Mouse (Mus musculus) mature B cell (primary cell): ENCODE measurements around the gene Cyb561a3.

ENCODE experiments used
- in situ Hi-C: fragments of 300-500 bp; cut with MboI; formaldehyde crosslinking; loops from 2 replicates; pipeline ENCODE4 v1.14.3; 2019

Gene Cyb561a3

DNA sequence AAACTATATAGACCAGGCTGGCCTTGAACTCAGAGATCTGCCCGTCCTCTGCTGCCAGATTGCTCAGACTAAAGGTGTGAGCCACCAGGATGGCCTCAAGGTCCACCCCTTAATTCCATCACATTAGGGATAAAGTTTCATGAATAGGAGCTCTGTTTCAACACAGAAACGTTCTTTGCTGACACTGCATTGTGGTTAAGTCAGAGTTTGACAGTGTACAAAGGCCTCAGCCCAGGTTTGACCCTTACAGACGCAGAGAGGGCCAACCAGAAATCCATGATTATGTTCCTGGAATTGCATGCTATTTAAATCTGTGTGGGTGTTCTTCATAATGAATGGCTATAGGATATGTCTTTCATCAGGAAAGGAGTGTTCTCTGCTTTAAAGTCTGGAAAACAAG lies 13.3 kb downstream of the Cyb561a3 start:
- in situ Hi-C loops = no loop called here

DNA sequence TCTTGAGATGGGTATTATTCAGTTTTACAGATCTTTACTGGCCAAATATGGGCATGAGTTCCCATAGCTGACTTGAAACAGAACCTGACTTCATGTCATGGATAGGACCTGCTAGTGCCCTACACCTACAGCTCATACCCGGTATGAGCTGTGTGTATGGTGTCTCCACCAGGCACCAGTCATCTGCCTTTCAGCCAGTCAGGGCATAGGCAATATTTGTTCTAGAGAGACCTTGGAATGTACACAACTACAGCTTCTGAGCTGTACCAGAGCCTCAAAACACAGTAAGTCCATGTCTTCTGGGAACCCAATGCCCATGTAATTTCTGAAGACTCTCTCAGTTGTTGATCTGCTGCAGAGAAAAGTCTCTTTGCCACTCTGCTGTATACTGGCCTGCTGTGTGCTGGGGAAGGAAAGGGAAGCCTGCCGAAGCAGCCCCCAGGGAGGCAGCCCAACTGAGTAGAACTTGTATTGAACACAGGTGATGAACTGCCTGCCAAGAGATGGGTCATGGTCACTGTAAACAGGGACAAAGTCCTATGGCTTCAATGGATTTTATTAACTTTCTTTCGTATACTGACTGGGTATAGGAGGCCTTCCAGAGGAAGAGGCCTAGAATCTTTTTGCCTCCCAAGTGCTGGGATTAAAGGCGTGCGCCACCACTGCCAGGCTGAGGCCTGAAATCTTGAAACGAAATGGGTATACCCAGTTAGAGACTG lies 14.8 kb downstream of the Cyb561a3 start:
- in situ Hi-C loops = no loop called here

DNA sequence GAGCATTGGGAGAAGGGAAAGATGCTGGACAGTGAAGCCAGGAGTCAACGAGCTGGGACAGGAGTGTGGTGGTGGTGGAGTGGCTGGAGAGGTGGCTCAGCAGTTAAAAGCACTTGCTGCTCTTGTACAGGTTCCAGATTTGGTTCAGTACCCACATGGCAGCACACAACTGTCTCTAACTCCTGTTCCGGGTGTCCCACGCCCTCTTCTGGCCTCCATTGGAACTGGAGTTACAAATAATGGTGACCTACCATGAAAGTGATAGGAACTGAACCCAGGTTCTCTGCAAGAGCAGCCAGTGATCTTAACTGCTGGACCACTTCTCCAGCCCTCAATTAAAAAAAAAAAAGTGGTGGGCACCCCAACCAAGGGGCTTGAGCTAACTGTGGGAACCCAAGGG lies 21.2 kb downstream of the Cyb561a3 start:
- in situ Hi-C loops = no loop called here

DNA sequence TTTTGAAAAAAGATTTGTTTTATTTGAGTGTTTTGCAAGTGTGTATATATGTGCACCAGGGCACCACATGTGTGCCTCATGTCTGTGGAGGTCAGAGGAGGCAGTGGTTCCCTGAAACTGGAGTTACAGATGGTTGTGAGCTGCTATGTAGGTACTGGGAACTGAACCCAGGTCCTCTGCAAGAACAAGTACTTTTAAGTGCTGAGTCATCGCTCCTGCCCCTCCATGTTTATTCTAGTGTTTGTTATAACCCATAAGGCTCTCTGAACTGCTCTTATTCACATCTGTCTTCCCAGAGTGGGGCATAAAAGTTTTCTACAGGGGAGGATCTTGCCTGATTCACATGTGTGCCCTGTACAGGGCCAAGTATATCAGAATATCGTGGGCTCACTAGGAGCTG lies 22.7 kb downstream of the Cyb561a3 start:
- in situ Hi-C loops = no loop called here

DNA sequence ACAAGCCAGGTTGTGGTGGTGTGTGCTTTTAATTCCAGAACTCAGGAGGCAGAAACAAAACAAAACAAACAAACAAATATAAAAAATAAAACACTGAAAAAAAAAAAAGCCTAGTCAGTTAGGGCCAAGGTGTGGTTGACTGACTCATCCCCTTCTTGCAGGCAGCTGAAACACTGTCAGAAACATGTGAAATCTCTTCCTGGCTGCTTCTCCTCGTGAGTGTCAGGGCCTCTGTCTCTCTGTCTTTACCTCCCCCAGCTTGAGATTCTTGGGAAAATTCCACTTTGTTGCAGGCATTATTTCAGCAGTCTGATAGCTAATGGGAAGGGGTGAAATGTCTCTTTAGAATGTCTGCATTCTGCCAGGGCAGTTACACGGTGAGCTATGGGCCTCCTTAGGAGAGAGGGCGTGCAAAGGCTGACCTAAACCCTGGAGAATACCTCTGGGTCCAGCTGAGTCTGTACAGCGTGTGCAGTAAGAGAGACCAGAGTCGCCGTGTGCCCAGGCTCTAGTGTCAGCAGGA lies 25.3 kb downstream of the Cyb561a3 start:
- in situ Hi-C loops = no loop called here

DNA sequence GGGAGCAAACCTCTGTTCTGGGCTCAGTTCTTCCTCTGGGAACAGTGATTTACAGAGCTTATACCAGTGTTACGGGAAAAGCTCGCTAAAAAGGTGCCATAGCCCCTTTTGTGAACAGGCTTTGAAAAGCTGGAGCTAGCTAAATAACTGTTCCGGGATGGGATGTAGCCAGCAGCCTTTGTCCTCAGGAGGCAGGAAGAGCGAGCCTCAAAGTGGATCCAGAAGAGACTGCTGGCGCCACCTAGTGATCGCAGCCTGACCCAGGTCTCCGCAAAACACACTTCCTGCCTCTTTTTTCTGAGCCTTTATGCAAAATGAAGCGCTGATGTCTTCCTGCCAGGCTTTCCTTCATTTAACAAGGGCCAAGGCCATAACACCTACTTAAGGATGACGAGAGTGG lies 25.8 kb downstream of the Cyb561a3 start:
- in situ Hi-C loops = no loop called here

DNA sequence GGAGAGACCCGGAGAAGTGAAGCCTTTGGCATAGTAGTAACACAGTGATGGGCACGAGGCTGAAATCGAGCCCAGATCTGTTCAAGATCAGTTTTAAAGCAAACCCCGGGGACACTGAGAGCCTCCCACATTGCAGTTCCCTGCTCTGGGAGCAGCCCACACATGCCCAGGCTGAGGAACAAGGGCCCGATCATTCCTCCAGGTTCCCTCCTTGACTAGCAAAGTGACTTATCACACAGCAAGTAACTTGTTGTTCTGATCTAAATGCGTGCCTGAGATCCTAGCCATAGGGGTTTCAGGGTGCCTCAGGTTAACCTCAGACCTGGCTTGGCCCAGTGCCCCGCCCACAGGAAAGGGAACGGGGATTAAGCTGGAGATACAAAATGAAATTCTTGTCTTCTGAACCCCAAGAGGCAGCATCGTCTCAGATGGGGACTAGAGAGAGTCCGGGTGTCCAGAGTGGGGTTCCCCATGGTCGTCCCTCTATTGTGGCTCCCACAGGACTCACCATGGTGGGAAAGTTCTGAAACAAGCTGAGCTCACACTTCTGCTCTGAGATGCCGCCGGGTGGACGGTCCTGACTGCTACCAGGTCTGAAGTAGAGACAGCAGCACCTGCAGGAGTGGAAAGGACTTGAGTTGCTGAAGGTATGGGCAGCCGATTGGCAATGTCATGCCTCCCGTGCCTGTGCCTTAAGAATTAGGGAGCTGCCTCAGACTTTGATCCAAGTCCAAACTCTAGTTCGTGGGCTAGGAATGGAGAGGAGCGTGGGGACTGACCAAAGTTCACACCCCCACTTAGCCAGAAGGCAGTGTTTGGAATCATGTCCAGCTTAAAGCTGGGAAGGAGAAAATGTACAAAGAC lies 26.9 kb downstream of the Cyb561a3 start:
- in situ Hi-C loops = no loop called here

DNA sequence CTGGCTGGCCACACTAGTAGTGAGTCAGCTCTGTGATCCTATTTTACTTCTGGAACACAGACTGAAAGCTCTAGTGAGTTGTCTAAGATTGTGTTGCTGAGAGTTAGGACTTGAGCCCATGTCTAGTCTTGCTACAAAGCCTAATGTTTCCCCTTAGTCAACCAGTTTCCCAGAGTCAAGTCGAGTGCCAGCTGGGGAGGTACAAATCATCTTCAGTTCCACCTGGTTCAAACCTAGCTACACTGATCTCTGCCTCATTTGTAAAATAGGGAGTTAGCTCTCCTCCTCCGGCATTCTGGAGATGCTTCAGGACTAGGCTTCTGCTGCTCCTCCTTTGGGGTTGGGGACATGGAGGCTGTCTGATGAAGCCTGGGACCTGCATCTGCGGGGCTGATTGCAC lies 27.6 kb downstream of the Cyb561a3 start:
- in situ Hi-C loops = no loop called here

DNA sequence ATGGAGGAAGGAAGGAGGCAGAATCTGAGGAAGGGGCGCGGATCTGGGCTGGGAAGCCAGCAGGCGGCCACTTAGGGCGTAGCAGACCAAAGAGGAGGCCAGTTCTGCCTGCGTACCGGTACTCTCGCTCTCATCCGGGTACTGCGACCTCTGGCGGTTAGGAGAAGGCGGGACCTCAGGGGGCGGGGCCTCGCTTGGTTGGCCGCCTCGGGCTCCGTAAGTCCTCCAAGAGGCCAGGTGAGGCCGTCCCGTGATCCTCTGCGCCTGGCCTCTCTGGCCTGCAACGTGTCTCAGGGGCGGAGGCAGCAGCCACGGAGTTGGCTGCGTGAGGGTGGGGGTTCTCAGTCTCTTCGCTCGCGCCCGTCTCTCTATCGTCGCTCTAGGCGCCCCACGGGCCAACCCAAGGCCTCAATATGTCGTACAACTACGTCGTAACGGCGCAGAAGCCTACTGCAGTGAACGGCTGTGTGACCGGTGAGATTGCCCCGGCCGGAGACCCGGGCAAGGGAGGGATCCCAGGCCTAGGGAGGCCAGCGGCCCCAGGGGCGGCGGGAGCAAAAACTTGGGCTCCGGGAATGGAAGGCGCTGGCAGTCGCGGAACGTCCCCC lies 28.4 kb downstream of the Cyb561a3 start, which contains the start of the genes Ddb1 and Tkfc:
Ddb1 (plus strand) TSS at position 35 of the 608 bp plus-strand sequence.
Tkfc (minus strand) TSS at position 362 of the 608 bp plus-strand sequence.
- in situ Hi-C loops = loop anchor here (5.0 kb wide), 1 partner anchor 53 kb away; no protein-coding TSS in a partner anchor

DNA sequence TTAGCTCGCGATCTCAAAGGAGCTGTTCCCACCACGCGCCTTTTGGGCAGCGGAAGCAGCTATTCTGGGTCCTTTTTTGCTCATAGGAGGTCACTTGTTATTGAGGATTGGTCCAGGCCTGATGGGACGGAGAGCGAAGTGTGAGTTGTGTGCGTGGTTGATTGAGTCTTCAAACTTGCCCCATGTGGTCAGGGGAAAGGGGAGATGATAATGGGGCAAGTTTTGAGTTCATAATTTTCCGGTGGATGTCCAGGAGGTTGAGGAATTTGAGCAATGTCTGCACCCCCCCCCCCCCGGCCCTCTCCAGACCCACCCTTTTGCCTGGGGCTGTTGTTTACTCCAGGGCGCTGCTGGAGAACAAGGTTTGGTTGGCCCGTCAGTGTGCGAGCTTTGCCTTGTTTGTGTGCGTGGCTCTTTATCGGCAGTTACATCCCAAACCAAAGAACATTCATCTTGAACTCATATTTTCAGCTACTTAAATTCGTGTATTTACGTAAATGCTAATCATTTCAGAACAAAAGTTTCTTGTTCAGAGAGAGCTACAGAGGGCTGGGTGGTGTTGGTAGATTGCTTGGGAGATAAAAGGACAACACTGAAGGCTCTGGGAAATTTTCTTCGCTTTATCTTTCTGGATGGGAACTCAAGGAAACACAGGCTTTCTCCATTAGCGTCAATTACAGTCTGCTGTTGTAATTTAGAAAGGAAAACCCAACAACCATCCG lies 29.1 kb downstream of the Cyb561a3 start:
- in situ Hi-C loops = loop anchor here (5.0 kb wide), 1 partner anchor 54 kb away; no protein-coding TSS in a partner anchor

DNA sequence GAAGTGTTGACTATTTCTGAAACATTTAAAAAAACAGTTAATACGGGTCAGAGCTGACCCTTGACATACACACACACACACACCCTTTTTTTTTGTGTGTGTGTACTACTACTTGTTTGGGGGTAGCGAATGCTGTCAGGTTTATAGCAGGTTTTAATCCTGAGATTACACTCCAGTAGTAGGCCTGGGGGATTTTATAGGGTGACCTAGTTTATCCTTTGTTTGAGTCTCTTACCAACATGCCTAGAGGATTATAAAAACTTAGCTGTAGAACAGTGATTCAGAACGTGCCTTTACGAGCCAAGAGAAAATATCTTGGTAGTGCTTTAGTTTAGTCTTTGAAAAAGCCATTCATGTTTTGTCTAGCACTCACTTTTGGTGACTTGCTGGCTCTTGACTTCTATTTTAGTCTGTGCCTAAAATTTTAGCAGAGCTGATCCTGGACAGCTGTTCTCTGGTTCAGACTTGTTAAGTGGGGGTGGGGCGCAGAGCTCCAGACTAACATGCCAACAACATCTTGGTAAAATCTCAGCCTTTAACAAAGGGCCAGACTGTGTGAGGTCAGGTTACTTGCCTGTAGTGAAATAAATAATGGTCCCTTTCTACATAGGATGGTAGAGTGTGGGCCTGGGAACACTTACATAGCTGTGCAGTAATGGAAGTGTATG lies 31.7 kb downstream of the Cyb561a3 start:
- in situ Hi-C loops = loop anchor here (5.0 kb wide), 1 partner anchor 56 kb away; no protein-coding TSS in a partner anchor

DNA sequence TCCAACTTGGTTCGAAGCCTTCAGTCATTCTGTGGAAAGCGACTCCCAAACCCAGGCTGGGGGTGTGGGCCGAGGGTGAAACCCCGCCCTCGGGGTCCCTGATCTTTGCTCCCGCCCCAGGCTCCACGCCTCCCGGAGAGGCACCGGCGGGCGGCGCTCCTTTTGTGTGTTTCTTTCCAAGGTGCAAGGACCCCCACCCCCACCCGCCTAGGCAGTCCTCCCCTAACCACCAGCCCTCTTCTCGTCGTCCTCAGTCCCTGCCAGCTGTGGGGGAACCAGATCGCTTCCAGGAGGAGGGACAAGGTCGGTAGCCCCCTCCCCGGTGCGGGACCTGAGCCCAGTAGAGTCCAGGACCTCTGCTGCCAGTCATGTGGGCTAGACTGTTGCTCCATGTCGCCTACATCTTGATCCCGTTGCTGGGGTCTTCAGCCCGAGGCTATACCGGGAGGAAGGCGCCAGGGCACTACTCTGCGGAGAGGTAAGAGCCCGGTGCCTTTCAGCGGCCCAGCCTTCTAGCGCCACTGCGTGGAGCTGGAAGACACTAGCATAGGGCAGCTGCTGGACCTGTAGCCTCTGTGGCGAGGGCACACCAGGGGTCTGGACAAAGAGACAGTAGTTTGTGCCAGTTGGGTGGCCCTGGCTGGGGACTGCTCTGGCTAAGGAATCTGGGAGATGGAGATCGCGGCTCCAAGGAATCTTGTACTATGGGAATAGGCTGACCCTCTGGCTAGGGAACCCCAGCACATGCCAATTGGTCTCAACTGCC lies 57.3 kb downstream of the Cyb561a3 start, which contains the start of gene Vwce:
Vwce (plus strand) TSS at position 108 of the 766 bp plus-strand sequence.
- in situ Hi-C loops = no loop called here

DNA sequence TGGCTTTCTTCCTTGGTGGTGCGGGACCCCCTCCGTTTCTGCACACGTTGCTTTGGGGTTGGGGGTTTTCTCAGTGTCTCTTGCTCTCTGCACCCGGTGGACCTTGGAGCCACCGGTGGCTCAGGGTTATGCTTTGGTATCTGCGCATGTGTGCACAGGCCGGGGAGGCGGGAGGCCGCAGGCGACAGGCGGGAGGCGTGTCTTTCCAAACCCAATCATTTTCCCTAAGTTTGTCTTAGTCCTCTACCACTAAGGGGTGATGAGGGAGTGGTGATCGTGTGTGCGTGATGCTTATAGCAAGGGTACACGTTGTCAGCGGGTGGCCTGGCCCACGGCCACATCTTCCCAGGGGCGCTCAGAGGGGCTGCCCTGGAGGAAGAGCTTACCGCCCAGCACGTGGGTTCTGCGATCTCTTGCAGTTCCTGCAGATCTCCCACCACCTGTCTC lies 57.9 kb downstream of the Cyb561a3 start:
- in situ Hi-C loops = no loop called here

DNA sequence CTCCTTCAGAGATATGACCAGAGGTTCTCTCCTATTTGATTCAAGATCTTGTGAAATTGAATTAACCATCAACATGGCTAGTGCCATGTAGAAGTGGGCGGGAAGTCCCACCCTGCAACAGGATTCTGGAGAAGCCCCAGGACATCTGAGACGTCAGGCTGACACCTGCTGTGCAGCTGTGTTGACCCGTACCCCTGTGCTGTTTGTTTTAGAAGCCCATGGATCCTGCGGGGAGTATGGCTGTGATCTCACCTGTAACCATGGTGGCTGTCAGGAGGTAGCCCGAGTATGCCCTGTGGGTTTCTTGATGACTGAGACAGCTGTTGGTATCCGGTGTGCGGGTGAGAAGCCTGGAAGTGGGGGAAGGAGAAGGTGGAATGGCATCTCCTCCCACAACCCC lies 60.9 kb downstream of the Cyb561a3 start:
- in situ Hi-C loops = no loop called here

DNA sequence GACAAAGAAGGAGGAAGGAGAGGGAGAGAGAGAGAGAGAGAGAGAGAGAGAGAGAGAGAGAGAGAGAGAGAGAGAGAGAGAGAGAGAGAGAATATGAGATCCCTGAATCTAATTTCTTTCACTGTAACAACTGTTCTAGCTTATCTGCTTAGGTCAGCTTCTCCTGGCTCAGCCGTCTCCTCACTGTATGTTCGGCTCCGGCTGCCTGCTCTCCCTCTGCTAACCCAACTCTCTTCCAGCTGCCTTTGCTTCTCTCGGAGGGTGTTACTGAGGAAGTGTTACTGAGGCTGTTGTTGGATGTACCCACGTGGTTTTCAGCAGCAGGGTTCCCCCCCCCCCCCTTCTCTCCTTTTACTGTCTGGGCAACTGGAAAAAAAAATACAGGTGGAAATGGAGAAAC lies 63.1 kb downstream of the Cyb561a3 start:
- in situ Hi-C loops = no loop called here

DNA sequence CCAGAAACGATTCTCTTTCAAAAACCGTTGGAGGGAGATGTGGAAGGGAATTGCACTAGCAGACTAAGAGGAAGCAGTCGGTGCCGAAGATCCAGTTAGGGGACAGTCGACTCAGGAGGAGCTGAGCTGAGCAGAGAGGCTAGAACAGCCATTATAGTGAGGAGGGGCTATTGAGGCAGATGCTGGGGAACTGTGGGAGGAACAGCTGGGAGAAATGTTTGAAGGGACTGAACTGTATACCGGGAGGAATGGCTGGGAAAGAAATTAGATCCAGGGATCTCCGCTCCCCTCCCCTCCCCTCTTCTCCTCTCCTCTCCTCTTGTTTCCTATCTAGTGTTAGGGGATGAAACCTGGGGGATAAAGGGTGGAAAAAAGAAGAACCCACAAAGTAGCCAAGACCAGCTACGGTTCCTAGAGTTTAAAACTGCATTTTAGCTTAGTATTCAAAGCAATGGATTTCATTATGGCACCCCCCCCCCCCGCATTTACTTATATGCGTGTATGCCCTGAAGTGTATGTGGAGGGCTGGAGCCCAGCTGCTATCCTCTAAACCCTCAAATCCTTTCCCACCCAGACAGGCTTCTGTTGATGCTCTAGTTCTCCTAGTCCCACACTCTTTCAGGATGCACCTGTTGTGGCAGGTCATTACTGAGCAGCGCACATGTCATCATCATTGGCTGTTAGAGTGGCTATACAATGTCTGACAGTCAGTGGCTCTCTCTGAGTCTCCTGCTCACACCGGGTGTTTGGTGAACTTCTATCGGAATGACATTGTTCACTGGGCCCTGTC lies 63.8 kb downstream of the Cyb561a3 start:
- in situ Hi-C loops = no loop called here
